Mouse (Mus musculus): ENCODE results near the gene Gys1. TPM values are rescaled to one million over a fixed set of nuclear protein-coding genes. Genes with fewer than 3 reads are reported as not detected.

Gys1 gene
- polyA plus RNA-seq (2014; fragmentation: Illumina TruSeq; extraction: RNeasy Lipid Tissue Mini Kit (QIAGEN cat#74804); ENCODE audit: low read depth, low replicate concordance), result 2.6 TPM

DNA sequence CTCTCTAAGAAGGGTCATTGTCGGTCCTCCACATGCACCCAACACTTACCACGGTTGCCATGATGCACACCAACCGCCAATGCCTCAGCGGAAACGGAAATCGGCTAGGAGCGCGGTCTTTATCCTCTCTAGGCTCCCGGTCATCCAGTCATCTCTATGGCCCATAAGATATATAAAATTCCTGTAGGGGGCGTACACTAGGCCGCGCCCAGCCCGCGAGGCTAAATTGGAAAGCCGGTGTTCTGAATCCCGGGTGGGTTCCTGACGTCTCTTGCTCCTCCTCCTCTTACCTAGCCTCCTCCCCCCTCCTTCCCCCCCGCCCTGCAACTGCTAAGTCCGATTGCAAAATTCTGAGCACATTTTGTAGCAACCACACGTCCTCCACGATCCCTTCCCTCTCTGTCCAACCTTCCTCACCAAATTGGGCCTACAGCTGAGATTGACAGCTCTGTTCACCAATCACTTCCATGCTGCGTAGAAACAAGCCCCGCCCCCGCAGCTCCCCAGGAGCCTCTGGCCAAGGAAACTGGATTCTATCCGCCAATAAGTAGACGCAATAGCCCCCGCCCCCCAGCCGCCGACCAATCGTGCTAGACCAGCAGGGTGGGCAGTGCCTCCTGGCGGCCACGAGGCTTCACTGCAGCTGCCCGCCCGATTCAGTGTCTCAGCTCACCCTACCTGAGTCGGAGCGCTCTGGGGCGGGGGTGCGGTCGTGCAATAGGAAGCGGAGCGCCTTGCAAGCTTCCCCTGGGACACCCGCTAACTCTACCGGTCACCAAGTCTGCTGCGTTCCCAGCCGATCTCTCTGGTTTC is at the start of gene Gys1:
Gys1 (plus strand) TSS at position 642 of the 813 bp plus-strand sequence.

DNA sequence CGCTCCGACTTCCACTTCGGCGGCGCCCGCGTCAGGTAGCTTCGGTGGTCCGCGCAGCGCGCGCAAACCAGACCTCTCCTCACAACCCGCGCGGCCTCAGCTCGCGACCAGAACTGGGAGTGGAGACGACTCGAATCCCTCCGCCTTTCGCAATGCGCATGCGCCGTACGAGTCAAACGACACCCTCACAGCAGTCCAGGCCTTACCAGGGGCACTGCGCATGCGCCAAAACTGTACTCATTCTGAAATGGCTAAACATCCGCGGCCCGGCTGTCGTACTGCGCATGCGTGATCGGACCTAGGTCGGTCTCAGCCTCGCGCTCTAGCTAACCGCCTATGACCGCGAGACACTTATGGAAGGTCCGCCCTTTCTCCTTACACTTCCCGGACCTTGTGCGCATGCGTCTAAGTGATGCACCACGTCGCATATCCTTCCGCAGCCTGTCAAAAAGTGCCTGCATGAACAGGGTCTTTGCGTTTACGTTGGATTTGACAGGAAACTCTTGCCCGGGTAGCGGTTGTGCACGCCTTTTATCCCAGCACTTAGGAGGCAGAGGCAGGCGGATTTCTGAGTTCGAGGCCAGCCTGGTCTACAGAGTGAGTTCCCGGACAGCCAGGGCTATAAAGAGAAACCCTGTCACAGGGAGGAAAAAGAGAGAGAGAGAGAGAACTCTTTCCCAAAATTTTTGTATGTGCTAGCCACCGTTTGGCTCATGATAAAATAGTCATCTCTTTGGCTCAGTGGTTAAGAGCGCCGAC is 38.9 kb upstream of the Gys1 start, which contains the start of gene Snrnp70:
Snrnp70 (minus strand) TSS at position 165 of the 759 bp plus-strand sequence.

GRCm38 (mm10) chr7:45405091-45406075 is 29.3 kb upstream of the Gys1 start, which contains the start of gene Kcna7:
TSS of gene Kcna7 (plus strand) at chr7:45405653.

DNA sequence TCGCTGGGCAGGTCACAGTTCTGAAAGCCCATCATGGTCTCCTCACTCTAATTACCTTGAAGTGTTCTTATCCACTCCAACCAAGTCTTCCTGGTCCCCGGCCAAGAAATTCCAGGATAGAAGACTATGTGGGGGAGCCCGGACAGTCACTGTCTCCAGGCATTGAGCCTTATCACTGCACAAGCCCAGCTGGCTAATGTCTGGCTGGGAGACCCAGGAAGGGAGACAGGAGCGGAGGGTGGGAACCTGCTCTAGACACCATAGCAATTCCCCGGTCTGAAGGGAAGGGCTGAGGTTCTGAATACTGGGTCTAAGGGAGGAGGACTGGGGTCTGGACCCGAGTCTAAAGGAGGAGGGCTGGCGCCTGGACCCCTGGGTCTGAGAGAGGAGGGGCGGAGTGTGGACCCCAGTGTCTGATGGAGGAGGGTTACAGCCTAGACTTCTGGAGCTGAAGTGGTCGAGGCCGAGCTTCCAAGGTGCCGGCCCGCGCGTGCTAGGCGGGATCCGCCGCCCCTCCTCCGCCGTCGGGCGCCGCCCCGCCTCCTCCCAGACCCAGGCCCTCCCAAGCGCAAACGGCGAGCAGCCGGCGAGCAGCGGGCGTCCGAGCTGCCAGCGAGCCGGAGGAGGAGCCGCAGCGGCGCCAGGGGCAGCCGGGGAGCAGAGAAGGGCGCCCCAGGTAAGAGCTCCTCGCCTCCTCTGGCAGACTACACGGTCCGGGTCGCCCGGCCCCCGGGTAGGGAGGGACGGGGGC is 21.4 kb upstream of the Gys1 start, which contains the start of gene Ntf5:
Ntf5 (plus strand) TSS at position 583 of the 751 bp plus-strand sequence.

GRCm38 (mm10) chr7:45420615-45420919 is 14.1 kb upstream of the Gys1 start, which contains the start of gene Lhb:
TSS of gene Lhb (plus strand) at chr7:45420820.

GRCm38 (mm10) chr7:45437521-45438276 is 3.1 kb downstream of the Gys1 start, which contains the start of gene Ruvbl2:
TSS of gene Ruvbl2 (minus strand) at chr7:45438096.

DNA sequence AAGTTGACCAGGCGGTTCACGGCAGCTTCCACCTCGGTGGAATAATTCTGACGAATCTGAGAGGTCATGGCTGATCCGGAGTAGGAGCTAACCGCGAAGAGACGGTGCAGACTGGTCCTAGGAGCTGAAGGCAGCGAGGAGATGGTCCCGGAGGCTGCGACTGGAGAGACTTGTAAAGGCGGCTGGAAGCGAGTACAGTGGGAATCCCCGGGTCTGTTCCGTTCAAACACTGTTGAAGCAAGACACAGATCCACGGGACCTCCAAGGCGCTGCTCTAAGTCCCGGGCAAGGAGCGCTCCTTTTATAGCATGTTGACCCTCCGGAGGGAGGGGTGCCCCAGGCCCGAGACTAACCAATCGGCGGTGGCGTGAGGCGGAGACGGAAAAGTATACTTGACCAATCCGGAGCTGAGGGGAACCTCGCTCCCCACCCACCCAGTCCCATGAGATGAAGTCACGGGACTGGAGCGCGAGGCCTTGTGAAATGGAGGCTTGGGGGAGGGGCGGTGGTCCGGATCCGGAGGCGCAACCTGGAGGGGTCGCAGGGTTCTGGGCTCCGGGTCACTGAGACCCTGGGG is 25.0 kb downstream of the Gys1 start, which contains the start of gene Ftl1:
Ftl1 (minus strand) TSS at position 321 of the 577 bp plus-strand sequence.

GRCm38 (mm10) chr7:45466283-45467089 is 31.8 kb downstream of the Gys1 start, which contains the start of gene Bax:
TSS of gene Bax (minus strand) at chr7:45466898.

GRCm38 (mm10) chr7:45481374-45481927 is 46.8 kb downstream of the Gys1 start, which contains the start of gene Tulp2:
TSS of gene Tulp2 (plus strand) at chr7:45481877.

DNA sequence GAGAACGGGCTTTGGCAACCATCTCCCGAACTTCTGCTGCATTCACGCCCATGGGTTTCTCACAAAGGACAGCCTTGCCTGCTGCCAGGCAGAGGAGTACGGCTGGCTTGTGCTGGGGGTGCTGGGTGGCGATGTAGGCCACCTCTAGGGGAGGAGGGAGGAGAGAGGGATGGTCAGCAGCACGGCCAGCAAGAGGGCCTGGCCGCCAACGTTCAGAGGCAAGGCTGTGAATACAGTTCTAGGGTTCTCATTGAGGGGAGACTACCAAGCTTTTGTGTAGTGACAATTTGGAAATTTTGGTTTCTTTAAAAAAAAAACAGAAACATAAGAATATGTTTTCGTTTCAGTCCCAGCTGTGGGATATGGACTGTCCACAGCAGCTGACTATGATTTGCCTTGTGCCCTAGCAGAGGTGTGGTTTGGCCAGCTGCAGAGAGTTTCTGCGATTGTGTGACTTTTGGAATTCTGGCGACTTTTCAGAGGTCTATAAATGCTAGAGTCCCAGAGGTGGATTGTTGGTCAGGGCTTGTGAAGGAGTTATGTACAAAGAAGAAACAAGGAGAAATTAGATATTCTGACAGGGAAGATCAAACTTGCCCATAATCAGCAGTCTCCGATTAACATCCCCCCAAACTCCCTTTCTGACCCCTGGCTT is 52.2 kb downstream of the Gys1 start, which contains the start of gene Gm45808:
Gm45808 (minus strand) TSS at position 51 of the 655 bp plus-strand sequence.

DNA sequence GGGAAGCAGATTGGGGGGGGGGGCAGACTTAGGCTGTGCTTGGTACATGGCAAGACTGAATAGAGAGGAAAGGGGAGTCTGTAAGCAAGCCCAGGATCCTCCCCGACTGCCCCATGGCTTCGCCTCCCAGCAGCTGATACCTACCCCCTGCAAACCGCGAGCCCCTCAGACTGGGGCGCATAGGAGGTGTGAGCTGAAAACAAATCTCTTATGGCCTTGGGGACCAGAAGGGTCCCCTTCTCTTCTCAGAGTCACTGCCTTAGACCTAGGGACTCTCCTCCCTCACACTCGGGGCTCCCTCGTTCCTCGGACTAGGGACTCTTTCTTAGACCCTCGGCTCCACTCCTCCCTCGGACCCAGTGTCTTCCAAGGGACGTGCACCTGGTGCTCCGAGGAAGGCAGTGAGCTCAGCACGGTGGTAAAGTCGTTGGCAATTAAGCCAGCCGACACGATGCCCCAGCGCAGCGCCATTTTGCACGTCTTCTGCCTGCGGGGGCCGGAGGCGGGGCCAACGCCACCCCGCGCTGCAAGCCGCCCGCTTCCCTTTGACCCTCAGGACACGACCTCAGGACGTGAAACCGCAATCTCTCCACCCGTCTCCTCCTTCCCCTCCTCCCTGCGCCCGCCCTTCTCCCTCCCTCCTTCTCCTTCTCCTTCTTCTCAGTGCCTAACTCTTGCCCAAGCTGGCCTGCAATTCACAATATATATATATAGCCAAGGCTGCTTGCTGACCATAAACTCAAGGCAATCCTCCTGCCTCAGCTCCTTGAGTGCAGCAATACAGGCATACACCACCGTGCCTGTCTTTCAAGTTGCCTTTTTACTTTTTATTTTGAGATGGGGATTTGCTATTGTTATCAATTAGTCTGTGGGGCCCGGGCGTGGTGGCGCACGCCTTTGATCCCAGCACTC is 53.9 kb downstream of the Gys1 start, which contains the start of gene Dhdh:
Dhdh (minus strand) TSS at position 513 of the 912 bp plus-strand sequence.

Other genes with a start within 250 kb of the Gys1 start
- not detected for gene Ccdc155, start 230.0 kb upstream of the Gys1 start, polyA plus RNA-seq (2014; fragmentation: Illumina TruSeq; extraction: RNeasy Lipid Tissue Mini Kit (QIAGEN cat#74804); ENCODE audit: low read depth, low replicate concordance)
- gene Dkkl1, start 222.7 kb upstream of the Gys1 start, polyA plus RNA-seq (2014; fragmentation: Illumina TruSeq; extraction: RNeasy Lipid Tissue Mini Kit (QIAGEN cat#74804); ENCODE audit: low read depth, low replicate concordance), result not detected
- gene Tead2, start 219.1 kb upstream of the Gys1 start, polyA plus RNA-seq (2014; fragmentation: Illumina TruSeq; extraction: RNeasy Lipid Tissue Mini Kit (QIAGEN cat#74804); ENCODE audit: low read depth, low replicate concordance), result 1.1 TPM
- gene Cd37, start 195.7 kb upstream of the Gys1 start, polyA plus RNA-seq (2014; fragmentation: Illumina TruSeq; extraction: RNeasy Lipid Tissue Mini Kit (QIAGEN cat#74804); ENCODE audit: low read depth, low replicate concordance), result 3.6 TPM
- not detected for gene Slc6a16, start 193.8 kb upstream of the Gys1 start, polyA plus RNA-seq (2014; fragmentation: Illumina TruSeq; extraction: RNeasy Lipid Tissue Mini Kit (QIAGEN cat#74804); ENCODE audit: low read depth, low replicate concordance)
- not detected for gene Slc6a21, start 157.3 kb upstream of the Gys1 start, polyA plus RNA-seq (2014; fragmentation: Illumina TruSeq; extraction: RNeasy Lipid Tissue Mini Kit (QIAGEN cat#74804); ENCODE audit: low read depth, low replicate concordance)
- 8.2 TPM for gene Trpm4, start 101.1 kb upstream of the Gys1 start, polyA plus RNA-seq (2014; fragmentation: Illumina TruSeq; extraction: RNeasy Lipid Tissue Mini Kit (QIAGEN cat#74804); ENCODE audit: low read depth, low replicate concordance)
- gene Hrc, start 99.6 kb upstream of the Gys1 start, polyA plus RNA-seq (2014; fragmentation: Illumina TruSeq; extraction: RNeasy Lipid Tissue Mini Kit (QIAGEN cat#74804); ENCODE audit: low read depth, low replicate concordance), result 0.28 TPM
- 0.41 TPM for gene Ppfia3, start 67.8 kb upstream of the Gys1 start, polyA plus RNA-seq (2014; fragmentation: Illumina TruSeq; extraction: RNeasy Lipid Tissue Mini Kit (QIAGEN cat#74804); ENCODE audit: low read depth, low replicate concordance)
- gene Lin7b, start 64.3 kb upstream of the Gys1 start, polyA plus RNA-seq (2014; fragmentation: Illumina TruSeq; extraction: RNeasy Lipid Tissue Mini Kit (QIAGEN cat#74804); ENCODE audit: low read depth, low replicate concordance), result not detected
- 119 TPM for gene Snrnp70, start 39.1 kb upstream of the Gys1 start, polyA plus RNA-seq (2014; fragmentation: Illumina TruSeq; extraction: RNeasy Lipid Tissue Mini Kit (QIAGEN cat#74804); ENCODE audit: low read depth, low replicate concordance)
- not detected for gene Kcna7, start 29.2 kb upstream of the Gys1 start, polyA plus RNA-seq (2014; fragmentation: Illumina TruSeq; extraction: RNeasy Lipid Tissue Mini Kit (QIAGEN cat#74804); ENCODE audit: low read depth, low replicate concordance)
- not detected for gene Ntf5, start 21.1 kb upstream of the Gys1 start, polyA plus RNA-seq (2014; fragmentation: Illumina TruSeq; extraction: RNeasy Lipid Tissue Mini Kit (QIAGEN cat#74804); ENCODE audit: low read depth, low replicate concordance)
- not detected for gene Lhb, start 14.0 kb upstream of the Gys1 start, polyA plus RNA-seq (2014; fragmentation: Illumina TruSeq; extraction: RNeasy Lipid Tissue Mini Kit (QIAGEN cat#74804); ENCODE audit: low read depth, low replicate concordance)
- gene Ruvbl2, start 3.3 kb downstream of the Gys1 start, polyA plus RNA-seq (2014; fragmentation: Illumina TruSeq; extraction: RNeasy Lipid Tissue Mini Kit (QIAGEN cat#74804); ENCODE audit: low read depth, low replicate concordance), result 0.63 TPM
- 3.0 TPM for gene Ftl1, start 25.0 kb downstream of the Gys1 start, polyA plus RNA-seq (2014; fragmentation: Illumina TruSeq; extraction: RNeasy Lipid Tissue Mini Kit (QIAGEN cat#74804); ENCODE audit: low read depth, low replicate concordance)
- 1.4 TPM for gene Bax, start 32.1 kb downstream of the Gys1 start, polyA plus RNA-seq (2014; fragmentation: Illumina TruSeq; extraction: RNeasy Lipid Tissue Mini Kit (QIAGEN cat#74804); ENCODE audit: low read depth, low replicate concordance)
- gene Tulp2, start 47.0 kb downstream of the Gys1 start, polyA plus RNA-seq (2014; fragmentation: Illumina TruSeq; extraction: RNeasy Lipid Tissue Mini Kit (QIAGEN cat#74804); ENCODE audit: low read depth, low replicate concordance), result not detected
- gene Gm45808, start 52.0 kb downstream of the Gys1 start, polyA plus RNA-seq (2014; fragmentation: Illumina TruSeq; extraction: RNeasy Lipid Tissue Mini Kit (QIAGEN cat#74804); ENCODE audit: low read depth, low replicate concordance), result not detected
- gene Dhdh, start 54.0 kb downstream of the Gys1 start, polyA plus RNA-seq (2014; fragmentation: Illumina TruSeq; extraction: RNeasy Lipid Tissue Mini Kit (QIAGEN cat#74804); ENCODE audit: low read depth, low replicate concordance), result 3.8 TPM
- 82.6 TPM for gene Nucb1, start 75.6 kb downstream of the Gys1 start, polyA plus RNA-seq (2014; fragmentation: Illumina TruSeq; extraction: RNeasy Lipid Tissue Mini Kit (QIAGEN cat#74804); ENCODE audit: low read depth, low replicate concordance)
- gene Ppp1r15a, start 91.4 kb downstream of the Gys1 start, polyA plus RNA-seq (2014; fragmentation: Illumina TruSeq; extraction: RNeasy Lipid Tissue Mini Kit (QIAGEN cat#74804); ENCODE audit: low read depth, low replicate concordance), result 1.0 TPM
- gene Plekha4, start 91.5 kb downstream of the Gys1 start, polyA plus RNA-seq (2014; fragmentation: Illumina TruSeq; extraction: RNeasy Lipid Tissue Mini Kit (QIAGEN cat#74804); ENCODE audit: low read depth, low replicate concordance), result 0.25 TPM
- gene Hsd17b14, start 120.0 kb downstream of the Gys1 start, polyA plus RNA-seq (2014; fragmentation: Illumina TruSeq; extraction: RNeasy Lipid Tissue Mini Kit (QIAGEN cat#74804); ENCODE audit: low read depth, low replicate concordance), result not detected
- gene Bcat2, start 135.3 kb downstream of the Gys1 start, polyA plus RNA-seq (2014; fragmentation: Illumina TruSeq; extraction: RNeasy Lipid Tissue Mini Kit (QIAGEN cat#74804); ENCODE audit: low read depth, low replicate concordance), result 2.6 TPM
- not detected for gene Fgf21, start 180.6 kb downstream of the Gys1 start, polyA plus RNA-seq (2014; fragmentation: Illumina TruSeq; extraction: RNeasy Lipid Tissue Mini Kit (QIAGEN cat#74804); ENCODE audit: low read depth, low replicate concordance)
- gene Fut1, start 182.4 kb downstream of the Gys1 start, polyA plus RNA-seq (2014; fragmentation: Illumina TruSeq; extraction: RNeasy Lipid Tissue Mini Kit (QIAGEN cat#74804); ENCODE audit: low read depth, low replicate concordance), result 0.38 TPM
- gene Izumo1, start 187.0 kb downstream of the Gys1 start, polyA plus RNA-seq (2014; fragmentation: Illumina TruSeq; extraction: RNeasy Lipid Tissue Mini Kit (QIAGEN cat#74804); ENCODE audit: low read depth, low replicate concordance), result not detected
- gene Rasip1, start 192.6 kb downstream of the Gys1 start, polyA plus RNA-seq (2014; fragmentation: Illumina TruSeq; extraction: RNeasy Lipid Tissue Mini Kit (QIAGEN cat#74804); ENCODE audit: low read depth, low replicate concordance), result not detected
- 0.19 TPM for gene Mamstr, start 205.1 kb downstream of the Gys1 start, polyA plus RNA-seq (2014; fragmentation: Illumina TruSeq; extraction: RNeasy Lipid Tissue Mini Kit (QIAGEN cat#74804); ENCODE audit: low read depth, low replicate concordance)
- gene Fut2, start 231.6 kb downstream of the Gys1 start, polyA plus RNA-seq (2014; fragmentation: Illumina TruSeq; extraction: RNeasy Lipid Tissue Mini Kit (QIAGEN cat#74804); ENCODE audit: low read depth, low replicate concordance), result 61.8 TPM
- gene Ntn5, start 249.2 kb downstream of the Gys1 start, polyA plus RNA-seq (2014; fragmentation: Illumina TruSeq; extraction: RNeasy Lipid Tissue Mini Kit (QIAGEN cat#74804); ENCODE audit: low read depth, low replicate concordance), result not detected